Mouse (Mus musculus): ENCODE measurements around the gene Slc38a1. TPM values are rescaled to one million over a fixed set of nuclear protein-coding genes. Genes with fewer than 3 reads are reported as not detected.

The Slc38a1 gene
- polyA plus RNA-seq, 2 experiments, result 50.4 to 57.7 TPM

- no peak overlapping the region for H3K4me3 ChIP-seq (replicated peaks; ENCODE audit: low read length)
- H3K4me2 ChIP-seq (replicated peaks; ENCODE audit: low read depth, low read length, severe bottlenecking), result no peak overlapping the region
- no peaks in the 10 kb centered on the region for H3K4me1 ChIP-seq (ENCODE audit: control insufficient read depth, insufficient read depth, low read length)
- no peaks in the 10 kb centered on the region for H3K27me3 ChIP-seq (ENCODE audit: control insufficient read depth, insufficient read depth, low read length)
- peaks cover 67% of the 10 kb centered on the region for H3K36me3 ChIP-seq (ENCODE audit: control insufficient read depth, insufficient read depth, low read length)
- no peaks in the 10 kb centered on the region for H3K9me3 ChIP-seq (ENCODE audit: control insufficient read depth, low read length)
- no peak for TF ChIP-seq POLR2A (IDR thresholded peaks at IDR 0.05; ENCODE audit: borderline replicate concordance, extremely low read depth, insufficient read depth, insufficient read length)
- no peak overlapping the region for H3K27ac ChIP-seq (replicated peaks; ENCODE audit: low read depth, low read length)
- ATAC-seq (ENCODE audit: low FRiP score, low read depth), result no peak
- 88% methylated on average over 15 of the region's 15 CpGs for WGBS
- no peak for DNase-seq (ENCODE audit: low spot score)
- H3K9ac ChIP-seq (ENCODE audit: low read depth, low read length, severe bottlenecking), result no peak overlapping the region
Observed at GRCm38 (mm10) chr15:96583371-96584008, 59.2 kb downstream of the Slc38a1 start.

GRCm38 (mm10) chr15:96576998-96577397 lies 65.7 kb downstream of the Slc38a1 start:
- WGBS, result 98% methylated on average over 5 of the region's 5 CpGs
- no peak for DNase-seq (ENCODE audit: low spot score)
- no peak overlapping the region for H3K27ac ChIP-seq (replicated peaks; ENCODE audit: low read depth, low read length)
- H3K36me3 ChIP-seq (ENCODE audit: control insufficient read depth, insufficient read depth, low read length), result peaks cover 61% of the 10 kb centered on the region
- no peaks in the 10 kb centered on the region for H3K27me3 ChIP-seq (ENCODE audit: control insufficient read depth, insufficient read depth, low read length)
- no peaks in the 10 kb centered on the region for H3K9me3 ChIP-seq (ENCODE audit: control insufficient read depth, low read length)
- ATAC-seq (ENCODE audit: low FRiP score, low read depth), result no peak
- H3K4me2 ChIP-seq (replicated peaks; ENCODE audit: low read depth, low read length, severe bottlenecking), result no peak overlapping the region
- H3K4me1 ChIP-seq (ENCODE audit: control insufficient read depth, insufficient read depth, low read length), result no peaks in the 10 kb centered on the region
- no peak overlapping the region for H3K9ac ChIP-seq (ENCODE audit: low read depth, low read length, severe bottlenecking)
- no peak overlapping the region for H3K4me3 ChIP-seq (replicated peaks; ENCODE audit: low read length)
- TF ChIP-seq POLR2A (IDR thresholded peaks at IDR 0.05; ENCODE audit: borderline replicate concordance, extremely low read depth, insufficient read depth, insufficient read length), result no peak

DNA sequence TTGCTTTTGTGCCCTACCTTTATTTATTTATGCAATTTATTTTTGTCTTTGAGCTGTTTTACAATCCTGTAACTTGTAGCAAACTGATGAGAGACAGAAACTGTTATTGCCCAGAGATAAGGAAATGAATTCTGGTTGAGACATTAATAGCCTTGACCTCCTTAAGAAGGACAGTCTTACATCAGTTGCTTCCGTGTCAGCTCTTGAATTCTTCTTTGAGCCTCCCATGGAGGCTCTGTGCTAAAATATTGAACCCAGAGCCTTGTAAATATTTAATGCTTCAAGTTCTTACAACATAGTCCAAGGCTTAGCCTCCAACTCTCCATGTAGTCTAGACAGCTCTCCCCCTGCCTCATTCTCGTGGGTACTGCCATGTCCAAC lies 73.7 kb downstream of the Slc38a1 start:
- no peak for TF ChIP-seq POLR2A (IDR thresholded peaks at IDR 0.05; ENCODE audit: borderline replicate concordance, extremely low read depth, insufficient read depth, insufficient read length)
- Histone ChIP-seq H3K36me3 (ENCODE audit: control insufficient read depth, insufficient read depth, low read length) (peaks cover 5% of the 10 kb centered on the region), H3K4me2 (replicated peaks; ENCODE audit: low read depth, low read length, severe bottlenecking) (no peak overlapping the region), H3K4me3 (replicated peaks; ENCODE audit: low read length) (no peak overlapping the region), H3K4me1 (ENCODE audit: control insufficient read depth, insufficient read depth, low read length) (peaks cover 3% of the 10 kb centered on the region; the same call in 1 of the 2 replicates), H3K9ac (ENCODE audit: low read depth, low read length, severe bottlenecking) (no peak overlapping the region), H3K27me3 (ENCODE audit: control insufficient read depth, insufficient read depth, low read length) (no peaks in the 10 kb centered on the region), H3K27ac (replicated peaks; ENCODE audit: low read depth, low read length) (no peak overlapping the region), H3K9me3 (ENCODE audit: control insufficient read depth, low read length) (no peaks in the 10 kb centered on the region)
- ATAC-seq (ENCODE audit: low FRiP score, low read depth) (no peak), DNase-seq (ENCODE audit: low spot score) (no peak)
- WGBS, result 47% methylated on average over 2 of the region's 2 CpGs

DNA sequence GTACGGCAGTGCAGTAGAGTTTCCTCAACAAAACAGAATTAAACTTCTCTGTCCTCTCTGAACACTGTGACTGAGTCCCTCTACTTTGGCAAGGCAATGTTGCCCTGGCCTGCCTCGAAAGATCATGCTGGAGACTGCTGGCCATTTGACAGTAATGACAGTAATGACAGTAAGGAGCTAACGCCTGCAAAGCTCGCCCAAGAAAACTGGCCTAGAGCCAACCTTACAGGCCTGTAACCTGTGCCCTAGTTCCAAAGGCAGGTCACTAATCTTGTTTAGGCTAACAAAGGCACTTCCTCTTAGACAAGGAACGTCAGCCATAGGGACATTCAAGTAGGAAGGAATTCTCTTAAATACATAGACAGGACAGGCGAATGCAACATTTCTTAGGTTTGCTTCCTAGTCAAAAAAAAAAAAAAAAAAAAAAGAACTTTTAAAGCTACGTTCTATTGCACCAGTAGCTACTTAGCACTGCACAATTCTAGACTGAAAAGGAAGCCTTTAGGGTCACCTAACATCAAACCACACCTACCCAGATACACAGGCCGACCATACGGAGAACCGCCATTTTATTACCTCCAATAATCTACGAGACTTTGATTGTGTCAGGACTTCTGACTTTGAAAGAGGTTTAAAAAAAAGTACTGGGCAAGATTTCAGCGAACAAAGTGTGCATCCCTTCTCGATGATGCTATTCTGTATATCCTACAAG lies 74.3 kb downstream of the Slc38a1 start:
- DNase-seq (ENCODE audit: low spot score), result no peak
- no peak for ATAC-seq (ENCODE audit: low FRiP score, low read depth)
- Histone ChIP-seq H3K4me3 (replicated peaks; ENCODE audit: low read length) (no peak overlapping the region), H3K27me3 (ENCODE audit: control insufficient read depth, insufficient read depth, low read length) (no peaks in the 10 kb centered on the region), H3K27ac (replicated peaks; ENCODE audit: low read depth, low read length) (no peak overlapping the region), H3K9me3 (ENCODE audit: control insufficient read depth, low read length) (no peaks in the 10 kb centered on the region), H3K4me1 (ENCODE audit: control insufficient read depth, insufficient read depth, low read length) (peaks cover 3% of the 10 kb centered on the region; the same call in 1 of the 2 replicates), H3K9ac (ENCODE audit: low read depth, low read length, severe bottlenecking) (no peak overlapping the region), H3K36me3 (ENCODE audit: control insufficient read depth, insufficient read depth, low read length) (no peaks in the 10 kb centered on the region), H3K4me2 (replicated peaks; ENCODE audit: low read depth, low read length, severe bottlenecking) (no peak overlapping the region)
- no peak for TF ChIP-seq POLR2A (IDR thresholded peaks at IDR 0.05; ENCODE audit: borderline replicate concordance, extremely low read depth, insufficient read depth, insufficient read length)
- WGBS, result 53% methylated on average over 13 of the region's 13 CpGs

GRCm38 (mm10) chr15:96566850-96567271 lies 75.9 kb downstream of the Slc38a1 start:
- ATAC-seq (ENCODE audit: low FRiP score, low read depth) (no peak), DNase-seq (ENCODE audit: low spot score) (peak; percentile 40)
- H3K9me3 ChIP-seq (ENCODE audit: control insufficient read depth, low read length), result no peaks in the 10 kb centered on the region
- H3K4me2 ChIP-seq (replicated peaks; ENCODE audit: low read depth, low read length, severe bottlenecking), result peak overlapping the region; percentile 52
- TF ChIP-seq POLR2A (IDR thresholded peaks at IDR 0.05; ENCODE audit: borderline replicate concordance, extremely low read depth, insufficient read depth, insufficient read length), result no peak
- H3K27me3 ChIP-seq (ENCODE audit: control insufficient read depth, insufficient read depth, low read length), result no peaks in the 10 kb centered on the region
- H3K4me3 ChIP-seq (replicated peaks; ENCODE audit: low read length), result peak overlapping the region; percentile 32
- H3K4me1 ChIP-seq (ENCODE audit: control insufficient read depth, insufficient read depth, low read length), result peaks cover 3% of the 10 kb centered on the region; the same call in 1 of the 2 replicates
- H3K9ac ChIP-seq (ENCODE audit: low read depth, low read length, severe bottlenecking), result peak overlapping the region; percentile 41; the same call in 1 of the 2 replicates
- no peaks in the 10 kb centered on the region for H3K36me3 ChIP-seq (ENCODE audit: control insufficient read depth, insufficient read depth, low read length)
- H3K27ac ChIP-seq (replicated peaks; ENCODE audit: low read depth, low read length), result no peak overlapping the region
- WGBS, result 10% methylated on average over 14 of the region's 14 CpGs
